Mouse (Mus musculus): ENCODE results near the gene Tmem106c.

Tmem106c gene

DNA sequence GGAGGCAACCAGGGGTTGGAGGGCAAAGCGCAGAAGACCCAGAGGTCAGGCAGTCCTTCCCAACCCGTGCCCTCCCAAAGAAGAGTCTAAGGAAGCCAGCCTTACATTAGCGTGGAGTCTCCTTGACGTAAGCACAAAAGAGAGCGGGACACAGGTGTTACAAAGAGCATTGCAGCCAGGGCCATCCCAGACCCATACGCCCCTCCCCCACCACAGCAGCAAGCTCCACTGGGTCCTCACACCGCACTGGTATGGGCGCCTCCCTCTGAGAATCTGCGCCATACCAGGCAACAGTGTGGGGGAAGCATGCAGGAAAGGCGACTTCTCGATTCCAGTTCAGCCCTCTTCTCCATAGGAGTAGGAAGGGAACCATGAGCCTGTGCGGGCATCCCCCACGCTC lies 35.5 kb downstream of the Tmem106c start:
- peak; percentile 44 for DNase-seq (ENCODE audit: extremely low spot score, low spot score)

DNA sequence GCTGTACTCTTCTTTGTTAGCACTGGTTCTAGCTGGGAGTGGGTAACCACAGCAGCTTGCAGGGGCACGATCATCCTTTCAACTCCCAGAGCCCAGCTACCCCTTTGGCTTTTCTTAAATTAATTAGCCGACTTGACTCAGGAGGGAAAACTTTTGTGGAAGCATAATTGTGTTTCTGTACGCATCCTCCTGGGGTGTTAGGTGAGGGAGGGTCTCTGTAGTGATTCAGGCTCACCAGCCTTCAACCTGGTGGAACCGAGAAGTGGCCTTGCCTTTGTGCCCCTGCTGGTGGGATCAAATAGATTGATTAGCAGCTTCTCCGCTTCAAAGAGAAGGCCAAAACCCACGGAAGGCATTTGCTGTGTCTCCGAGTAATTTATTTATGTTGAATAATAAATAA lies 36.0 kb downstream of the Tmem106c start:
- peak; percentile 40 for DNase-seq (ENCODE audit: extremely low spot score, low spot score)

DNA sequence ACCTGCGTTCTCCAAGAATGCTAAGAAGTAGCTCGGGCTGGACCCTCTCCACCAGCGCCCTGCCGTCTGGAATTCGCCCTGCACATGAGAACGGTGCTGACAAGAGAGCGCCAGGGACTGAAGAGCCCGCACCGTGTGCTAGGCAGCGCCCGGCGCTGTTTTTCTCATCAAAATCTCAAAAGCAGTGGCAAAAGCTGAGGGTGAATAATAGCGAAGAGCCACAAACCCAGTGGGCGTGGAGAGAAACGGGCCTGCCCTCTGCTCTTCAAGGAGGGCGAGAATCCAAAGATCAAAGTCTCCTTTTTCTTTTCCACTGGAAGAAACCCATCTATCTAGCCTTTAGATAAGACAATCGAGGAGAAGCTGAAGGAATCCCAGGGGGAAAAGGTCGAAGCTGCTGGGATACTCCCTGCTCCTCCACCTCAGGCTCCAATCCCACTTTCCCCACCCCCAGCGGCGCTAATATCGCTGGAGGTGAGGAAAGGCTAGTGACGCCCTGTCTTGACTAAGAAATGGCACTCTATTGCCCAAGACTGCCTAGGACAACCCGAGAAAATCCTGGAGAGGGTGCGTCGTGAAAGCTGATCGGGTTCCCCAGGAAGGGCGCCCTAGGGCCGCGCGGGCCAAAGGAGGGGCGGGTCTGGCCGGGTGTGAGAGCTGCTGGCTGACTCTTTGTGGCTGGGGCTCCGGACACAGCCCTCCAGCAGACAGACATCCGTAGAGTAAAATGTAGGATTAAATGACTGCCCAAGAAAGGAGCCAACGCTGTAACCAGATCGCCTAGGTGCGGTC lies 37.5 kb downstream of the Tmem106c start:
- DNase-seq (ENCODE audit: extremely low spot score, low spot score) = peak; percentile 70

DNA sequence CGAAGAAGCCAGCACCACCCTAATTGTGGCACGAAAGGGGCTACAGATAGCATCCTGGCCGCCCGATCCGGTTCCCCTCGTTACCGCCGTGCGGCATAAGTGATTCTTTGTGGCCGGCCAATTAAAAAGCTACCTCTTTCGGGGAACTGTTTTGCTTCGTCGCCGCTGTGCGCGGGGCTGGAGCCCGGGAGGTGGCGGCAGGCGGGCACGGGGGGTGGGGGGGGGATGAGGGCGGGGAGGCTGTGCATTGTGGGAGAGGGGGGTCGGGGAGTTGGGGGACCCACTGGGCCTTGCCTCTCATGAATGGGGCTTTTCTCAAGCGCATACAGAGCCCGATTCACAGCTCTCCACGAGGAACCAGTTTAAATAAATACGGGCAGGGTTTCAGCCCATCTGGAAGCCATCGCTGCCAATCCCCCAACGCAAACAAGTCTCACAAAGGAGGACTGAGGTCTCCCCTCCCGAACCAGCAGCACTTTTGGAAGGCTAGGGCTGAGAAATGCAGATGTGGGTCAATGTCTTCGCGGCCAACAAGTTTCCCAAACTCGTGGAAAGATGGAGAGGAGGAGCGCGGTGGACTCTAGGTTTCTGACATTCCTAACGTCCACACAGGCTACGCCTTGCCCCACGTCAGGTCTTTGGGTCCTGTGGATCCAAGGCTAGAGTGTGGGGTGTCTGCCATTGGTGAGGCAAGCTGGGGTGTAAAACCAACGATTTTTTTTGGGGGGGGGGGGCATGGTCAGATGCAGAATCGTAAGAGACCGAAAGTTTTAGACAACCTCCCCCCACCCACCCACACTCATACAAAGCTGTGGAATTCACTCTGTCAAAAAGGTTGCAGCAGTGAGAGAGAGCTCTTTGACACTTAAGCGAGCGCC lies 38.4 kb downstream of the Tmem106c start:
- peak; percentile 83 for DNase-seq (ENCODE audit: extremely low spot score, low spot score)

DNA sequence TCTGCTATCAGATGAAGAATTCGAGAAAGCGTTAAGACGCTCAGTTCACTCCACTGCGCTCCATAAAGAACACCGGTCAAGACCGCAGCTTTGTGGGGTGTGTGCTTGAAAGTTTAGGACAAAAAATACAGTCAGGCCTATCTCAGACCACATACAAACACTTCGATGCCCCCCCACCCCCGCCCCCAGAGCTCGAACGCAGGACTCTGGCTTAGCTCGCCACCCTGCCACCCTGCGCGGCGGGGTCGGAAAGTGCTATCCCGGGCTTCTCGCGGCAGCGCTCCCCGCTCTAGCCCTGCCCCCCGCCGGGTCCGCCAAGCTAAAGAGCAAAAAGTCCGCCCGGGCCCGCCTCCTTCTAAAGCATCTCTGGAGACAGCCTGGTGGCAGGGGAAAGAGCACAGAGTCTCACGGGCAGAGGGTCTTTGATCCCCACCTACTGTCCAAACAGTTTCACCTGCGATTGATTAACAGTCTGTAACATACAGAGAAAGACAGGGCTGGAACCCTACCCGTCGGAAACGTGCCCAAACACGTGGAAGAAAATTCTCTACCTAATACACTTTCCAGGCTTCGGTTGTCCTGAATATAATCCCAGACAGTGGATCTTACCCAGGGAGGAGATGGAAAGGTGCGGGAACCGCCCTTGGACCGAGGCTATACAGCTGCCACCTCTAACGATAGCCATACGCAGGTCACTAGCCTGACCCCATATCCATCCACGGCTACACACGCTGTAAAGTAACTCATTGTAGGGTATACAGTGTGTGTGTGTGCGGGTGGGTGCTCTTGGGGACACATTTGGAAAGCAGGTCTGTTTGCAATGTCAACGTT lies 39.2 kb downstream of the Tmem106c start:
- DNase-seq (ENCODE audit: extremely low spot score, low spot score) = peak; percentile 80

DNA sequence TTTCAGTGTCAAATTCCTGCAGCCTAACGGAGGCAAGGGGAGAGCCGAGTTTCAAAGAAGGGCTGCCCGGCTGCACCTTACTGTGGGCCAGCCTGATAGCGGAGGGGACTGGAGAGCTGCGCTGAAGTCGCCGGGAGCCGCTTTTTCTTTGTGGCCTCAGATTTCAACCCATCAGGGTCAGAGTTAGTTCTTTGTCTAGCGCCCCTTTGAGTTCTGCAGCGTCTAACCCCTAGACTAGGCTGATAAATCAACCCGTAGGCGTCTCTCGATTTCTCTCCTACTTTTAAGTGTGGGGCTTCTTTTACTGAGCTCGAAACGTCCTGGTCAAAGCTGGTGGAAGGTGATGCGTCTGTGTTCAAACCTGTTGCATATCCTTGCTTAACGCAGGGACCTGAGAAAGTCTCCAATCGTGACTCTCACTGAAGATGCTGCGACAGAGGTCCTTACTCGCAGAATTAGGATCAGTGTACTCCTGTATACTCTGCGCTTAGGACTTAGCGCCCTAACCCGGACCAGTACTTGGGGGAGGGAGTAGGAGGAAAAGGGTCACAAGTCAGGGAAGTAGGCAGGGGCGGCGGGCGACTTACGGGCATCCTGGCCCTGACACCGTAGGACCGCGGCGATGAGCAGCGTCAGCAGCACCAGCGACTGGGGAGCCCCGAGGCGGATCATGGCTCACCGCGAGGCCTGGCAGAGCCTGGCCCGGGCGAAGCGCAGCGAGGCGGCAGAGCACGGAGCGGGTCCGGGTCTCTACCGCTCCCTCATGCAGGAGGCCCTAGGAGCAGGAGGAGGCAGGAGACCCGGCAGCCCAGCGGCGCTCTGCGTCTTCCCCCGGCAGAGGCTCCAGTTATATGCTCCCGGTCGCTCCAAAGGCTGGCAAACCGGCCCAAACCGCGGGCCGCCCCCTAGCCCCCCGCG lies 40.1 kb downstream of the Tmem106c start, which contains the start of gene Col2a1:
Gene Col2a1, minus strand, starts transcription at position 874 of the 918 bp plus-strand sequence.
- peak; percentile 81 for DNase-seq (ENCODE audit: extremely low spot score, low spot score)

DNA sequence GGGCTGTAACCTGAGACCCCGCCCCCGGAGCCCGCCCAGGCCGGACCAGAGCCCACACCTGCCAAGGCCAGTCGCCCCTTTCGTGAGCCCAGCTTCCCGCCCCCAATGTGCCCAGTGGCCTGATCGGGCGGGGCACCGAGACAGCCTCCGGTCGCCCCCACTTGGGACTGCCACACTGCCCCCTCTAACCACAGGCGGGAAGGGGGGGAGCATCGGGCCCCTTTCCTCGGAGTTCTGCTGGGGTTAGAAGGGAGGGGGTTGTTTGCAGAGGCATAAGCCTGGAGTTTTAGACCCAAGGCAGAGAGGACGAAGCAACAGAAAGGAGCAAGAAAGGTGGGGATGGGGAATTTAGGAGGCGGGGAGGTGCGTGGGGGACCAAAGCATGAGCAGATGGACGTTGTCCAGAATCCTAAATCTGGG lies 40.8 kb downstream of the Tmem106c start:
- DNase-seq (ENCODE audit: extremely low spot score, low spot score) = no peak

DNA sequence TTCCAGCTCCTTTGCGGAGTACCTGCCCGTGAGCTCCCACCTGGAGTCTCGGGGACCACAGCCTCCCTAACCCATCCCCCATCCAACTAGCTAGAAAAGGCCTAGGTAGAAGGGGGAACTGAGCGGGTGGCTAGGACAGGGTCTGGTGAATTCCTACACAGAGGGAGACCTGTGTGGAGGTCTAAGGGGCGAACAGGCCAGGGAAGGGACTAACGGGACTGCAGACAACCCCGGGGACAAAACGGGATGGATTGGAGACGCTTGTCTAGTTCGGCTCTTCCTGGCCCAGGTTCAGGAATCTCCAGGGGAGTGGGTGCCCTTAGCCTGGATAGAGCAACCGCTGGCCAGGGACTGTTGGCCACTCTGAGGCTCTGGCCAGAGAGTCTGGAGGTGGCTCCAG lies 41.2 kb downstream of the Tmem106c start:
- DNase-seq (ENCODE audit: extremely low spot score, low spot score) = no peak

DNA sequence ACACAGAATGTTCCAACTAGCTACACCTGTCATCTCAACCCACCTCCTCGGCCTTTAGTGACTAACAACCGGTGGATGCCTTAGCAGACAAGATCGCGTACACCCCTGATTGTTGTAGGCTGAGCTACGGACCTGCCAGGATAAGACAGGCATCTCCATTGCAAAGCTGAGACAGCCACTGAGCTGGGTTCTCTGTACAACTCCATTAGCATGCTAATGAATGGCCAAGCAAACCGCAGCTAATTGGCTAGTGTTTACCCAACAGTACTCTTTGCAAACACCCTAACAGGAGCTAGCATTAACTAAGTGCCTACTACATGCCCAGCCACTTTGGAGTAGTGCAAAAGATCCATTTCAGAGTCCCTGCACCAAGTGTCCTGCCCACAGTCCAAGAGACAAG lies 48.8 kb downstream of the Tmem106c start:
- DNase-seq (ENCODE audit: extremely low spot score, low spot score) = no peak

DNA sequence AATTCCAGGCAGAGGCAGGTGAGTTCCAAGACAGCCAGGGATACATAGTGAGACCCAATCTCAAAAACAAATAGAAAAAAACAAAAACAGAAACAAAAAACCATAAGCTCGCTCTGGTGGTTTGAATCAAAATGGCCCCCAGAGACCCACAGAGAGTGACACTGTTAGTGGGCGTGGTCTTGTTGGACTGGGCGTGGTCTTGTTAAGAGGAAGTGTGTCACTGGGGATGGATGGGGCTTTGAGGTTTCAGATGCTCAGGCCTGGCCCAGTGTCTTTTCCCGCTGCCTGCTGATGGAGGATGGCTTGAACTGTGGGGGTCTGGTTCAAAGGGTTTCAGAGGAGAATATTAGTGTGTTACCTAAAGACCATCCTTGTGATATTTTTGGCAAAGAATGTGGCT lies 53.9 kb downstream of the Tmem106c start:
- DNase-seq (ENCODE audit: extremely low spot score, low spot score) = no peak

DNA sequence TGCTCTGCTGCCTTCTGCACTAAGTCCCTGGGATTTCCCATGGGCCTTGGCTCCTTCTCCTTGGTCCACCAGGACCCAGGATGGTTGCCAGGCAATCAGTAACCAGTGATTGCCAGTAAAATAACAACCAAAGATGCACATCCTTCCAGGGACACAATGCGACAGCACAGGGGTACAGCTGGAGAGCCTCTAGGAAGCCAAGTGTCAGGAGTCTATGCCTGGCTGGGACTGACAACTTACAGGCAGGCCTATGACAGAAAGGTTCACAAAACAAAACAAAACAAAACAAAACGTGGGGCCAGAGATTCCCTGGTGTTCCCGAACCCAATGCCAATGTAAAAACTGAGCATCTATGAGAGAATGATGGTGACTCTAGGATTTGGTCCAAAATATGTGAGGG lies 55.0 kb downstream of the Tmem106c start:
- DNase-seq (ENCODE audit: extremely low spot score, low spot score) = no peak

Data from neural tube, embryonic 10.5 days (tissue).